Mouse (Mus musculus) spleen, adult 2 months (tissue): ENCODE measurements around the gene Polg2.

Experiments used
- CTCF ChIP-seq: fragments of 200-500 bp; IDR thresholded peaks from 2 replicates; pipeline ENCODE4 v1.5.1; 2011; ENCODE audit warnings: mild to moderate bottlenecking, inconsistent platforms; ENCODE audit not compliant: insufficient read depth, insufficient read length, insufficient replicate concordance; ENCODE audit errors: extremely low read depth
- POLR2A ChIP-seq: fragments of 200-500 bp; IDR thresholded peaks from 2 replicates; pipeline ENCODE4 v1.6.1; 2011; ENCODE audit warnings: low read depth, low read length, inconsistent platforms

GRCm38 (mm10) chr11:106762800-106763185, 16.5 kb downstream of the Polg2 start:
- no peak for TF ChIP-seq POLR2A
- TF ChIP-seq CTCF: no peak
